16 mouse cellular contexts compared by ENCODE assay signal in genomic region chr4:105051291-105051690, GRCm38 (mm10).
"Had no signal": no experiment of that assay in that cellular context is flagged by ENCODE, and none has a peak within 500 bp of the region (broad histone marks: within the 10 kb centered on the region; RNA-seq: fewer than 3 reads in every experiment).

No protein-coding gene starts in this region.

- H3K9ac ChIP-seq: kidney, embryonic 15.5 days; liver, embryonic 13.5 days had no signal

- H3K27me3 ChIP-seq: kidney, embryonic 15.5 days; liver, embryonic 13.5 days had no signal

- H3K9me3 ChIP-seq: kidney, embryonic 15.5 days; liver, embryonic 13.5 days had no signal

- DNase-seq: kidney, adult 11 months; kidney, adult 8-10 months; kidney, postnatal 10 days; kidney, postnatal 4 days; liver, embryonic 13.5 days; lung, adult 2 months; lung, postnatal 14 days; lung, postnatal 4 days; midbrain, embryonic 14.5 days; right cerebral cortex, adult 18-20 months; right cerebral cortex, postnatal 14 days; right cerebral cortex, postnatal 4 days; thymus, postnatal 25 days had no signal

- H3K4me2 ChIP-seq: kidney, embryonic 15.5 days; liver, embryonic 13.5 days; midbrain, embryonic 11.5 days had no signal

- H3K4me3 ChIP-seq: kidney, embryonic 15.5 days; liver, embryonic 13.5 days had no signal

- H3K4me1 ChIP-seq: kidney, embryonic 15.5 days; liver, embryonic 13.5 days had no signal

- H3K36me3 ChIP-seq: kidney, embryonic 15.5 days; liver, embryonic 13.5 days had no signal

- H3K27ac ChIP-seq: kidney, embryonic 15.5 days; liver, embryonic 13.5 days; stomach, postnatal 0 days had no signal
